Mouse (Mus musculus) bone marrow macrophage, adult 2 months (primary cell): ENCODE measurements at regions not wholly inside any gene's neighbourhood (a gene's known extent, or its start where the extent isn't known, plus 50 kb on each side); places are given as distances from the start of the nearest gene placed in this dataset.

ENCODE experiments used
- CTCF ChIP-seq: IDR thresholded peaks from 2 replicates; pipeline ENCODE4 v1.5.1; 2012; ENCODE audit warnings: low read depth, mild to moderate bottlenecking, low read length, moderate library complexity
- POLR2A ChIP-seq: IDR thresholded peaks from 2 replicates; pipeline ENCODE4 v1.6.1; 2012; ENCODE audit warnings: mild to moderate bottlenecking, low read depth, low read length, borderline replicate concordance

DNA sequence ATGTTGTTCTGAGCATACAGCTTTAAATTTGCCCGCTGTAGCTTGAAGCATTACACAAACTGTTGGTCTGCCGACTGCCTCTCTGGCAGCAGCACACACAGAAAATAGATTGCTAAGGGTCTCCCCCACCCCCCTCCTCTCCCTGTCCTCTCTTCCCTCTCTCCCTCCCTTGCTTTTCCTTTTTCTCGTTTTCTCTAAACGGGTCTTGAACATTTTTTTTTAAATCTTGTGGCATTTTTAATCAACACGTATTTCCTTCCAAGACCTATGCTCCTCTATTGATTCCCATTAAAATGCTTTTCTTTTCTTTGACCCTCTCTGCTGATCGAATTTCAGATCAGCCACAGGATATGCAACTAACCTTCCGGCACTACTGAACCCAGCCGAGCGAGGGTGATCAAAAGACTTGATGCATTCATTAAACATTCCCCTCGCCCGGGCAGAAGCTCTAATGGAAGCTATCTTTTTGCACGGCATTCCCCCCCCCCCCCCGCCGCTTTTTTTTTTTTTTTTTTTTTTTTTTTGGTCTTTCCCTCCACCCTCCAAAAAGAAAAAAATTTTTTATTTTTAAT is 86.9 kb upstream of the Arid1b start:
- no peak for TF ChIP-seq CTCF
- TF ChIP-seq POLR2A = no peak
